Mouse (Mus musculus) B cell, adult 2 months (primary cell): ENCODE measurements around the gene Slc16a14.
A peak's percentile ranks its signal among the peaks of the same experiment; 100 is the strongest.

ENCODE experiments used
- DNase-seq, 2 experiments: peaks; one replicate each; pipeline ENCODE4 v3.0.0; 2022

The Slc16a14 gene

DNA sequence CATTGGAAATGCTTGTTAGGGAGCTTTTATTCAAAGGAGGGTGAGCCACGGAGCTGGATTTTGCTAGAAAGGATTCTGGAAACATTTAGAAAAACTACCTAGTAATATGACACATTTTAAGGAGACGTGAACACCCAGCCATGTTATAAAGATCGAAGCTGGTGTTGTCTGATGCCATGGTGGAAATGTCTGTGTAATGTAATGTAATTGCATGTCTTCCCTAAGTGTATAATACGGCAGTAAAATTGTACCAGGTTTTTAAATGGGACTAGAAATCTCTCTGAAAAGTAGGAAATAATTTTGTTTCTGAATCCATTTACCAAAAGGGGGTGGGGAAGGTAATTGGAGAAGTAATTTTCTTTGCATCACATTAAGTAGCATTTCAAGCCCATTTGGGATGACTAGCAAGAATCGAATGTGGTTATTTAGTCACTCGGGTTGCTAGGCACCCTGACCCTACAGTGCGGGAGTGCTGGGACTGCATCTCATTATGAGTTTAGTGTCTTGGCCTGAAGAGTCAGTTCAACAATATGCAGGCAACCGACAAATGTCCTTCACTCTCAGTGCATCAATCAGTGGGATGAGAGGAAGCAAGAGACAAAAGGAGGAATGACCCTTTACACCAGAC is 24.6 kb downstream of the Slc16a14 start:
- DNase-seq = no peak

DNA sequence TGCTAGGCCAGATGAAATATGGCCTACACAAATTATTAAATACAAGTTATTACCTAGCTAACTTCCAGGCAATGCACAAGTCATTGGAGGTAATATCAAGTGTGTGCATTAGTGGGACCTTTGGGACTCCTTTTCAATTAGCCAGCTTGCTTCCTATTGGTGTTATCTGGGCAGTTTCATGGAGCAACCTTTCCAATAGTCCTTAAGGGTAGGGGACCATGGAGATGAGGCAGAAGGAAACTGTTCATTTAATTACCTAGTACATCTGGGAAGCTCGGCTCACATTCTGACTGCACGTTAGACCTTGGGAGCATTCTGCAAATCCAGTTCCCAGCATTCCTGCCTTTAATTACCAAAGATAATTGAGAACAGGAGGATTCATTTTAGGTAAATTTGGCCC is 30.5 kb downstream of the Slc16a14 start:
- no peak for DNase-seq

DNA sequence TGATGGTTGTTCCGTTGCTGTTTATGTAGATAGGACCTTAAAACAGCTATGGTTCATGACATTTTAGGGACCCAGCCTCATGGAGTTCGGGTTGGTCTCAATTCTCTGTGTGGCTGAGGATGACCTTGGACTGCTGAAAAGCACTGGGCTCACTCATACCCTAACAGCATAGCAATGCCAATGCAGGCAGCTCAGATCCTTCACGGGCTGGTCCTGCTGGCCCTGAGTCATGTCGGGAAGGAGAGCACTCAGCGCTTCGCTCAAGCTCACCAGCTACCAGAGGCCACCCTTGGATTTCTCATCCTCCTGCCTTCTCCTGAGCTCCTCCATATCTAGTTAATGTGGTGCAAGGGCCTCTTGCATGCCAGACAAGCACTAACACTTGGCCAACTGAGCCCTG is 35.8 kb downstream of the Slc16a14 start:
- DNase-seq = no peak

DNA sequence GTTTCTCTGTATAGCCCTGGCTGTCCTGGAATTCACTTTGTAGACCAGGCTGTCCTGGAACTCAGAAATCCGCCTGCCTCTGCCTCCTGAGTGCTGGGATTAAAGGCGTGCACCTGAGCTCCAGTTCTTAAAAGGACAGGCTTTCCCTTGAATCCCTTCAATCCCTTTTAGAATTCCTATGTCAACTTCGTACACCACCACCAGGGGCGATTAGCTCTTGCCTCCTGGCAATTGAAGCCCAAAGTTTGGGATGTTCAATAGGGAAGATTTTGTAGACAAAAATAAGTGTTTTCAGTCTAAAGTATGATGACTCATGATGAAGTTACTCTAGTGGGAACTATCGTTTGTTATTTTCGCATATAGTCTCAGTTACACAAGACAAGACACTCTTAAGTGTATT is 37.6 kb downstream of the Slc16a14 start:
- DNase-seq = no peak

DNA sequence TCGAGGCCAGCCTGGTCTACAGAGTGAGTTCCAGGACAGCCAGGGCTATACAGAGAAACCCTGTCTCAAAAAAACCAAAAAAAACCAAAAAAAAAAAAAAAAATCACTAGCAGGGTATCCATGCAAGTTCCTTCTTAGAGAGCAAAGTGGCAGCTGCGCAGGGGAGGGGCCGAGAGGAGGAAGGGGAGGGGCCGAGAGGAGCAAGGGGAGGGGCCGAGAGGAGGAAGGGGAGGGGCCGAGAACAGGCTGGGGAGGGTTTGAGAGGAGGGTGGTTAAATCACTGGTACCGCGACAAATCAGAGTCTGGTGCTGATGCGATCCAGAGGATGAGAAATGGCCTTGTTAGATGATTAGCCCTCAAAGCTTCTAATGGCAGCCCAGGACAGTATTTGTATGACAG is 43.2 kb downstream of the Slc16a14 start:
- DNase-seq = no peak

DNA sequence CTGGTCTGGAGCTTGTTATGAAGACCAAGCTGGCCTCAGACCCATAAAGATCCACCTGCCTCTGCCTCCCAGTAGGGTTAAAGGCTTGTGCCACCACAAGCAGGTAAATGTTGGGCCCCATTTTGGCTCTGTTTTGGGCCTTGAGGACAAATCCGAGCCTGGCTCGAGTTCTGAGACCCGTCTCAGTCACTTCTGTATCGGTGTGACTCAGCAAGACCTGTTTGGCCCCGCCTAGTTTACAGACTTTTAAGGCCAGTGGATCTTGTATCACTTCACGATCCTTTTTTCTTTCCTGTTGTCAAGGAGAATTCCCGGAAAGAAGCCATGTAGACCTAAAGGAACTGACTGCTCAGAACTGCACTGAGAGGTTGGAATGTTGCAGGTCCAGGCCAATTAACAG is 44.4 kb downstream of the Slc16a14 start:
- DNase-seq = no peak

DNA sequence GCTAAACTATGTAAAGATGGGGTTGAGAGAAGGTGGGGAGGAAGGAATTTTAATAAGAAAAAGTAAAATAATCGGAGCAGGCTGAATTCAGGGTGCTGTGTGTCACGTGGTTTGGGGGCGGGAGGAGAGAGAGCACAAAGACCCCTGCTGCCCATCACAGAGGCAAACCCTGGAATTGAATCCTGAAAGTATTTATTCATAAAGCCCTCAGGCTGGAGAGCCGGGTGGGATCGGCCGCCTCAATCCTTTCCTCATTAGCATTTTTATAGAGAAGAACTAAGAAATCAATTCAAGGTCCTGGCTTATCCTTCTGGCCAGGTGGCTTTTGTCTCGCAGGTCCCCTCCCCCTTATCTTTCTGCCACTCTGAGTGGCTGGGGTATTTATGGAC is 44.9 kb downstream of the Slc16a14 start:
- DNase-seq = no peak

DNA sequence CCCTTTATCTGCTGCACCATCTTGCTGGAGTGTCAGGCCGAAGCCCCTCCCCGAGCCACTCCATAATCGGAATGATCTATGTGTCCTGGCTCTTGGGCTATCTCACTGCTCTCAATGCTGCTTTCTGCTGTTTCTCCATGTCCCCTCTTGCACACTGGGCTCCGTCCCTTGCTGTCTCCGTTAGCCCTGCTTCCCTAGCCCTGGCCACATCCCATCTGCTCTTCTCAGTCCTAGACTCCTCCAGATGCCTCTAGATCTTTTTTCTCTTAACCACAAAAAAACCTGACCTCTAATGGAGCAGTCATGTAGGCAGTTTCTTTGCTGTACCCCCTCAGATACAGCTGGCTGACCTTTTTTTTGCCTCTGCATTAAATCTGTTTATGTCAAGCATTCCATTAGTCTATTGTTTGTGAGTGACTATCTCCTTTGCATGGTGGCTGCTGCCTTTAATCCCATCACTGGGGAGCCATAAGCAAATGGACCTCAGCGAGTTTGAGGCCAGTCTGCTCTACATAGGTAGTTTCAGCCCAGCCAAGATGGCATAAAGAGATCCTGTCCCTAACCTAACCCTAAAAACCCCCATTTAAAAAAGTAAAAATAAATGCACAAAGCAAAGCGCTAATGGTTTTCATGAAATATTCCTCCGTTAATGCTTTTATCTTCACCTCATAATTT is 45.5 kb downstream of the Slc16a14 start:
- no peak for DNase-seq

DNA sequence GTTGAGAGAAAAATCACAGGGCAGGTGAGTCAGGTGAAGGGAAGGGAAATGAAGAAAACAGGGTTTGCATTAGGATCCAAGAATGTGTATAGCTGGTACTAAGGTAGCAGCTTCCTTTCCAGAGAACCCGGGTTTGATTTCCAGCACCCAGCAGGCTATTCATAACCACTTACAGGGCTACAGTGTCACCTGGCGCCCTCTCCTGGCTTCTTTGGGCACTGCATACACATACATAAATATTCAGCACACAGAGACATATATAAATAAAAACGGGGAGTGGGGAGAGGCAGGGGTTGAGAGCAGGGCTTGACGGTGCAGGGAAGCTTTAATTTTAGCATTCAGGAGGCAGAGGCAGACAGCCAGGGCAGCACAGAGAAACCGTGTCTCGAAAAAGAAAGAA is 49.0 kb downstream of the Slc16a14 start:
- peak; percentile 19 to 31 for DNase-seq

DNA sequence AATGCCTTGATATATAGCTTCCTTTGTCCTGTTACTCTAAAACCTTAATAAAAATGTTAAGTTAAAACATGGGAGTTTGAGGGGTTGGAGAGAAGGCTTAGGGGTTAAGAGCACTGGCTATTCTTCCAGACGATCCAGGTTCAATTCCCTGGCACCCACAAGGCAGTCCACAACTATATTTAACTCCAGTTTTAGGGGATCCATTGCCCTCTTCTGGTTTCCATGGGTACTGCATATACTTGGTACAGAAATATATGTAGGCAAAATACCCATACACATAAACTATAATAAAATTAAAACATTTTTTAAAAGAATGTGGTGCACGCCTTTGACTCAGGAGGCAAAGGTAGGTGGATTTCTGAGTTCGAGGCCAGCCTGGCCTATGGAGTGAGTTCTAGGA is 49.8 kb downstream of the Slc16a14 start:
- DNase-seq = peak in 1 of 2 experiments; percentile 3

DNA sequence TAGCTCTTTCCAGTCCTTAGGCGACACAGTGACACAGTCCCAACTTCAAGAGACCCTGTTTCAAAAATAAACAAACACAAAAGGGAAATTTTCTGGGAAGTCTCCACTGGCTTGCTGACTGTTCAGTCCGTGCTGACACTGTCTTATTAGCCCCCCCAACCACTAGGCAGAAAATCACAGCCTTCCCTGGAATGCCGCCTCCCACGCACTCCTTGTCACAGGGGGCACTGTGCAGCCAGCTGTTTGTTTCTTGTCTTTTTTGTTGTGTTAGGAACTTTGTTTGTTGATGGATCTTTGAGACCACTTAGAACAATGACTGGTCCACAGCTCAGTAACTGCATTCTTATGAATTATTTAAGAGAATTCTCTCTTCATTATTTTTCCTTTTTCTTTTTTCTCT is 51.0 kb downstream of the Slc16a14 start:
- DNase-seq = no peak

DNA sequence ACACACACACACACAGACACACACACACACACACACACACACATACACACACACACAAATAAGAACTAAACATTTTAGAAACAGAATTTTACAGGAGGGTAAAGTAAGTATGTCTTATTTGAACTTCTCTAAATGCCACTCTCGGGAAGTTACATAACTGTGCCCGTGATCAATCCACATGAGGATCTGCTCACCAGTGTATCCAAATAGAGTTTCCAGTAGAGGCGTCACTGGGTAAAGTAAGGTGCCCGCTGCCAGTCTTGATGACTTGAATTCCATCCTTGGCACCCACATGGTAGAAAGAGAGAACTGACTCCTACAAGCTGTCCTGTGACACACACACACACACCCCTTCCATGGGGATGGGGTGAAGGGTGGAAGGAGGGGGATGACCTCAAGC is 52.0 kb downstream of the Slc16a14 start:
- no peak for DNase-seq

DNA sequence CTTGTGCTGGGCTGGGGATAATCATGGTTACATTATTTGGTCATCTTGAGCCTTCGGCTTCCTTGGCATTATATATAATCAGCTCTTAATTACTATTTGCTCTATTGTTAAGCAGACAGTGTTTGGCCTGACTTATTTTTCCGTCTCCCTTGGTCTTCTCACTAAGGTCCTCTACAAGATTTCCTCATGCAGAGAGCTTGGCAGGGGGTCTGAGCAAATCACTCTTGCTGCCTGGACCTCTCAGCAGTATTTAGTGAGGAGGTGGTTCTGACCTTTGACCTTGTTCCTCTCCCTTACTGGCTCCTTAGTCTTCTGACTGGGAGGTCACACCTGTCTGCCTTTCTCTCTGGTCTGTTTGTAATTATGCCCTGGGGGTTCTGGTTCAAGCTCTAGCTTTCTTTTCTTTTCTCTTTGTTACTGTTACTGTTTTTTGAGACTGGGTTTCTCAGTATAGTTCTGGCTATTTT is 52.8 kb downstream of the Slc16a14 start:
- no peak for DNase-seq

DNA sequence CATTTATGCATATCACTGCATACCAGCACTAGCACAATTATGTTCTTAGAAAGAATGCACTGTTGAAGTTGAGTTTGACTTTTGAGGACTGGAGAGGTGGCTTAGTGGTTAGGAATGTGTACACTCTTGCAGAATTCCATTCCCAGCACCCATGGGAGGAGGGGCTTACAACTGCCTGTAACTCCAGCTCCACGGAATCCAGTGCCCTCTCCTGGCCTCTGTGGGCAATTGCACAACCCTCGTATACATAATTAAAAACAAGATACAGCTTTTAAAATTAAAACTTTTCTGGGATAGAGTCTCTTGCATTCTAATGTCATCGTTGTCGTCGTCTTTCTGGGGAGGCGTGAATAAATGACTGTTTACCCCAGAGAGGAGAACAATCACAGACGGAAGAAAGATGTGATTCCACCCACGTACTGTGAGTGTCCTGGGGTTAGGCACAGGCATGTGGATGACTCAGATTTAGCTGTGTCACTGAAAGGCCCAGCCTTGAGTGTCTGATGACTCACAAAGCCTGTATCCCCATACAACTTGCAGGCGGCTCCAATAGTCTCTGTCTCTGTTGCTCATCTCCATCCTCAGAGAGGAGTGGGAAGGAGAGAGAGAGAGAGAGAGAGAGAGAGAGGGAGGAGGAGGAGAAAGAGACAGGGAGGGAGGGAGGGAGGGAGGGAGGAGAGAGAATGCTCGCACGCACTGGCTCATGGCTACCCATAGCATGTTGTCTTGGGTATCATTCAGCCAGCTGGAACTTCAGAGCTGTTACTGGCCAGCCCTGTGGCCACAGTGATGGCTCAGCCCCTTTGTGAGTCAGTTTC is 53.5 kb downstream of the Slc16a14 start:
- no peak for DNase-seq

DNA sequence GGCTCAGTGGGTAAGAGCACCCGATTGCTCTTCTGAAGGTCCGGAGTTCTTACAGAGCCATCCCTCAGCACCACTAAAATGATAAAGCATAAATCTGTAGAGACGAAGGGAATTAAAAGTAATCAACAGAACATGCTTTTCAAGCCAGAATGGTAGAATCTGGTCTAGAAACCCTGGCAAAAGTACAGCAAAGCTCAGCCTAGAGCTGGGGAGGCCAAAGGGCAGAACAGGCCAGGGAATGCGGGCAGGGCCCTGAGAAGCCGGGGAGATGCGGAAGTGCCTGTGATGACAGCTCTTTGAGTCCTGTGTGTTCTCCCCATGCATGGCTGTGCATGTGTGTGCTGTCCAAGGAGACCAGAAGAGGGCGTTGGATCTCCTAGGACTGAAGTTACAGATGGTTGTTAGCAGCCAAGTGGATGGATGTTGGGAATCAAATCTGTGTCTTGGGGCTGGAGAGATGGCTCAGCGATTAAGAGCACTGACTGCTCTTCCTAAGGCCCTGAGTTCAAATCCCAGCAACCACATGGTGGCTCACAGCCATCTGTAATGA is 55.3 kb downstream of the Slc16a14 start:
- DNase-seq = no peak

DNA sequence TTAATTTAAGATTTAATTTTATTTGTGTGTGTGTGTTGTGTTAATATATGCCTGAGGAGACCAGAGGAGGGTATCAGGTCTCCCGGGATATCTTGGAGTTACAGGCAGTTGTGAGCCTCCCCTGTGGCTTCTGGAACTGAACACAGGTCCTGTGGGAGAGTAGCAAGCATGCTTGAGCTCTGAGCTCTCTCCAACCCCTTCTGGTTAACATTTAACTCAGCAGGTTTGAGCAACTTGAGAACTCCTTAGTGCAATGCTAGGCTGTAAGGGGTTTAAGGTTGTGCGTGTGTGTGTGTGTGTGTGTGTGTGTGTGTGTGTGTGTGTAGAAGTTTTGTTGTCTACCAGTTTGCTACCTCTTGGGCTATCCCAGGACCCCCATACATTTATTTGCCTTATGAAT is 57.3 kb downstream of the Slc16a14 start:
- no peak for DNase-seq

DNA sequence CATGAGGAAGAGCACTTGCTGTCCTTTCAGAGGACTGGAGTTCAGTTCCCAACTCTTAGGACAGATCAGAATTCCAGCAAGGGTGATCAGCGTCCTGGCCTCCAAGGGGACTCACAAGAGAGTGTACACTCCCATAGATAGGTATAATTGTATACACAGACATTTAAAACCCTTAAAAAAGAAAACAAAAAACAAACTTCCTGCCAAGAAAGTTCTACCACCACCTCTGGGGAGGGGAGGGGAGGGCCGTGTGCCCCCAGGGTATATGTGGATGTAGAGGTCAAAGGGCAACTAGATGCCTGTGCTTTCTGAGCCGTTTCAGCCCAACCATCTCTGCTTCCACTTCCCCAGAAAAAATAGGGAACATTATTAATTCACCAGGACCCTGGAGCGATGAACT is 62.0 kb downstream of the Slc16a14 start:
- no peak for DNase-seq

DNA sequence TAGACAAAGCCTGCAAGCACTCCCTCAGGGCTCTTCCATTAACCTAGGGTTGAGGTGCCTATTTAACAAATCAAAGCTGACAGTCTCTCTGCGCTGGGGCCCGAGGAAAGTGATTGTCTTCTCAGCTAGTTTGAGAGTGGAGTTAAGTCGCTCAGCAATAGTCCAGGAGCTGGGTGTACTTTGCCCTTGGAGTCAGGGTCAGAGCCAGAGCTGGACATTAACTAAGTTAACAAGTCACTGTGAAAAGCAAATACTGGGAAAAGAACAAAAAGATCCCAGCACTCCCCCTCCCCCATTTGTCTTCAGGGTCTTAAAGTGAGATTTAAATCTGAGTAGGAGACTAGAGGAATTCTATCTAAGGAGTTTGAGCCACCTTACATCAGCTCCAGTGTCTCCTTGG is 62.8 kb downstream of the Slc16a14 start:
- DNase-seq = no peak

DNA sequence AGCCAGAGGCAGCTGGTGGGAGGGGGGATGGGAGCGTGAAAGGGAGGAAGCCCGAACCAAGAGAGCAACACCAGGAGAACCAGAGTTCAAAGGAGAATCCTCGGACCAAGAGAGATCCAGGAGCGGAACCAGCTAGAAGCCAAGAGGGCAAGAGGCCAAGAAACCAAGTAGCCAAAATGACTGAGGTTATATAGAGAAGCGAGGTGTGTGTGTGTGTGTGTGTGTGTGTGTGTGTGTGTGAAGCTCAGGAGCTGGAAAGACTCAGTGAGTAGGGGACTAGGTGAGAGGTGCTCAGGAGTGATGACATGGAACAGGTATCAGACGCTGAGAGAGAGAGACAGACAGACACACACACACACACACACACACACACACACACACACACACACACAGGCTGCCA is 63.8 kb downstream of the Slc16a14 start:
- DNase-seq = no peak

DNA sequence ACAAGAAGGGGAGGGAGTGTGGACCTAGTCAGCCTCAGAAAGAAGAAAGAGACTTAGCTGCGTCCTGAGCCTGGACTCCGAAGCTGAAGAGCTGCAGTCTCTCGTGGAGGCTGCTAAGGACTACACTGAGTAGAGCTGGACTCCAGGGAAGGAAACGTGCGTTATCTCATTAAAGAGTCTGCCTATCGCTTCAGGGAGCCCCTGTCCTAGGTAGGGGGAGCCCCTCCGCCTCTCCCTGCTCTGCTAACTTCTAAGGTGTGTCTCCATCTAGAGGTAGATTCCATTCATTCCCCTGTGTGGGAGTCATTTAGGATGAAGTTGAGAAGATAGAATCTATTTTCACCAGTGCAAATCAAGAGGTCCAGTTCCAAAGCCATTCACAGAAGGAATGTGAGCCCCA is 65.4 kb downstream of the Slc16a14 start:
- DNase-seq = no peak

DNA sequence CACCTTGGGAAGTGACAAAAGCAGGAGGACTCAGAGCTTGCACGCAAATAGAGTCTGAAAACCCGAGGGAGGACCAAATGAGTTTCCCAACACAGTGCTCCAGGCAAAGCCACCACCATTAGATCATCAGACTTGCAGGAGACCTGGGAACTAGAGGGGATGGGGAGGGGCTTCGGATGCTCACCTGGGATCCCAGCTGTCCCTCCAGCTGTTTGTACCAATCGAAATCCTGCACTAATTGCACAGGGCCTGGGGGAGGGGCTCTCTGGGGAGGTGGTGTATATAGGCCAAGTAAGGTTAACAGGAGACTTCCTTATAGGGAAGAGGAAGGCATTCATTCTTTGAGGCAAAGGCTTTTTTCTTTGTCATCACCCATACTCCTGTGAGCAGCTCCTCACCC is 66.1 kb downstream of the Slc16a14 start:
- DNase-seq = no peak

DNA sequence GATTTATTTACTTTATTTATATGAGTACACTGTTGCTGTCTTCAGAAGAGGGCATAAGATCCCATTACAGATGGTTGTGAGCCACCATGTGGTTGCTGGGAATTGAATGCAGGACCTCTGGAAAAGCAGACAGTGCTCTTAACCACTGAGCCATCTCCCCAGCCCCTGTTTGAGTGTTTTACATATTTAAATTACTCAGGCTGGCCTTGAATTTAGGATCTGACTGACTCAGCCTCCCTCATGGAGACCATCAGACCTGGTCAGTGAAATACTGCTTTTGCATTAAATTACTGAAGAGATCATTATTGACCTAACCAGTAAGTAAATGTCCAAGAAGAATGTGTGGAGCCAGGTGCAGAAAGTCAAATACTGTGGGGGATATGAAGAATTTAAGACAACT is 66.6 kb downstream of the Slc16a14 start:
- no peak for DNase-seq

DNA sequence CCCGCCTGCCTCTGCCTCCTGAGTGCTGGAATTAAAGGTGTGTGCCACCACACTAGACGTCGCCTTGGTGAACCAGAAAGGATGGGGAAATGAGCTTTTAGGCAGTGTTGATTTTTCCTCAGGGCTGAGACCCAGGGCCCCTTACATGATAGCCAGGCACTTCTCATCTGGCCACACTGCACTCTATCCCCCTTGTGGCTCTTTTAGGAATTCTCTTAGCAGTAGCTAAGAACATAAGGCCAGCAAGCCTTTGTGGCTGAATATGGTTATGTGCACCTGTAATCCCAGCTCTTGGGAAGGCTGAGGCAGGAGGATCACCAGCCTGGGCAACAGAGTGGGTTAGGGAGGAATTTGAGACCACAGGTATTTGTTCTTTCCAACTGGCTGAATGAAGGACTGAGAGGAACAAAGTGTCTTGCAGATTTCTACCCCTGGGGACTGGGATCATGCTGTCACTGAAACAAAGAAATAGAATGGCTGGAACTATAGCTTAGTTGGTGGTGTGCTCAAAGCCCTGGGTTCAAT is 68.2 kb downstream of the Slc16a14 start:
- no peak for DNase-seq

DNA sequence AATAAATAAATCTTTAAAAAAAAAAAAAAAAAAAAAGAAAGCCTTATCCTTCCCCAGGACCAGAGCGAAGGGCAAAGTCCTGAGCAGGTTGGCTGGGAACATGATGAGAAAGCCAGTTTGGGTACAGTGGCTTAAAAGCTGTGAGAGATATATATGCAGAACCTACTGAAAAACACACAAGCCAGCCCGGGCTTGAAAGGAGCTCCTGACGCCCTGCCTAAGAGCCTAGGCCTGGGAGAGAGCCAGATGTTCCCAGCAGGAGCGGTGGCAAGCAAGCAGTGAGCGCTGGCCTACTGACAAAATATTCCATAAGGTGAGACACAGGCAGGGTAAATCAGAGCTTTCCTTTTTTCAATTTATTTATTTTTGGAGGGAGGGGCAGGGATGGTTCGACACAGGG is 68.7 kb downstream of the Slc16a14 start:
- DNase-seq = no peak
